Mouse (Mus musculus) CH12.LX (cell line): Measurements from ENCODE around the gene Ap4s1.
A peak's percentile ranks its signal among the peaks of the same experiment; 100 is the strongest.

Source experiments
- BHLHE40 ChIP-seq: IDR thresholded peaks from 2 replicates; pipeline ENCODE4 v1.6.1; 2011; ENCODE audit warnings: mild to moderate bottlenecking, low read depth, low read length, improper control_type of control experiment
- CTCF ChIP-seq, 2 experiments: IDR thresholded peaks in 1 of 2; conservative IDR thresholded peaks in 1 of 2; 2 replicates each; pipeline ENCODE4 v1.5.1; 2011 to 2012; ENCODE audit warnings: low read depth in 2 of 2, low read length in 2 of 2, improper control_type of control experiment in 1 of 2, inconsistent platforms in 1 of 2, mild to moderate bottlenecking in 1 of 2, moderate library complexity in 1 of 2
- E2F4 ChIP-seq: IDR thresholded peaks from 2 replicates; pipeline ENCODE4 v1.6.1; 2011; ENCODE audit warnings: low read depth, low read length, improper control_type of control experiment; ENCODE audit not compliant: insufficient replicate concordance
- EP300 ChIP-seq: IDR thresholded peaks from 2 replicates; pipeline ENCODE4 v1.6.1; 2011; ENCODE audit warnings: low read length, improper control_type of control experiment
- MAX ChIP-seq: IDR thresholded peaks from 2 replicates; pipeline ENCODE4 v1.6.1; 2011; ENCODE audit warnings: low read length, improper control_type of control experiment
- POLR2A ChIP-seq: IDR thresholded peaks from 2 replicates; pipeline ENCODE4 v1.6.1; 2011; ENCODE audit warnings: low read depth, mild to moderate bottlenecking, improper control_type of control experiment, low read length
- USF1 ChIP-seq: IDR thresholded peaks from 2 replicates; pipeline ENCODE4 v1.6.1; 2014; ENCODE audit warnings: low read depth, mild to moderate bottlenecking, inconsistent platforms, low read length, improper control_type of control experiment

- no peak for TF ChIP-seq CTCF (conservative IDR thresholded peaks at IDR 0.05 in 1 of 2, IDR thresholded peaks at IDR 0.05 in 1 of 2; ENCODE audit: low read depth in 2 of 2, low read length in 2 of 2)
- peak; percentile 61 for TF ChIP-seq POLR2A
- no peak for TF ChIP-seq EP300
- TF ChIP-seq MAX = peak; percentile 71; the same call in 1 of the 2 replicates
- peak; percentile 36; the same call in 1 of the 2 replicates for TF ChIP-seq BHLHE40
- no peak for TF ChIP-seq E2F4
- TF ChIP-seq USF1 = no peak
Measured at GRCm38 (mm10) chr12:51690893-51691844, at the start of gene Ap4s1.
